Mouse (Mus musculus): ENCODE data around the gene Nog. TPM values are rescaled to one million over a fixed set of nuclear protein-coding genes. Genes with fewer than 3 reads are reported as not detected.

Nog gene
- polyA plus RNA-seq, 1 experiment, result 14.2 TPM

DNA sequence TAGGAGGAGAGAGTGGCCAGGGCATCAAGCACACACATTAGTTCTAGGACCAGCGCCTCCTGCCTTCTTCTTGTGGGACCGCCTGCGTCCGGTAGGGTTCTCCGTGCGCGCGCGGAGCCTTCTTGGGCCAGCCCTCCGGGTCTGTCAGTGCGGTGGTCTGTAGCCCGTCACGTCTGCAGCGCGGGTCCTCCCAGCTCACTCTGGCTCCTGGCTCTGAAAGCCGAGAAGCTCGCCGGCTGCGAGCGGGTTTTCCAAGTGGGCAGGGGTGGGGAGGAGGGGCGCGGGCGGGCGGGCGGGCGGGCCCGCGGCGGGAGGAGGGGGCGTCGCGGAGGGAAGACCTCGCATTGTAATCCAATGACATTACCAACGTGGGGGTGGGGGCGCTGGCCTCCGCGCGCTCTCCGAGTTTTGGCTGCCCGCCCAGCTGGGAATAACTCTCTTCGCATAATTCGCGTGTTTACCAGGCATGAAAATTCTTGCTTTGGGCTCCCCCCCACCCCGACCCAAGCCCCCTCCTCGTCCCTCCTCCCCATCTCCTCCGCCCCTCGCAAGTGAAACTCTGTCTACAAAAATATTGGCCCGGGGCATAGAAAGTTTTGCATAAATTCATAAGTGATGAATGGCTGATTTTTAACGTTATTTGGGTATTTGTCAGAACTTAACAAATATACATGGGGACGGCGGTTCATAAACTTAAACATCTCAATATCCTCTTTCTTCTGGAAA lies 3.7 kb downstream of the Nog start:
- Histone ChIP-seq H3K27me3 (ENCODE audit: control insufficient read depth, insufficient read depth, low read length, poor library complexity, severe bottlenecking) (peaks cover 45% of the 10 kb centered on the region), H3K9ac (ENCODE audit: low read depth, poor library complexity, severe bottlenecking) (peak overlapping the region; percentile 65), H3K9me3 (replicated peaks; ENCODE audit: control insufficient read depth, insufficient read depth, low read length, poor library complexity, severe bottlenecking) (no peaks in the 10 kb centered on the region), H3K4me1 (ENCODE audit: control insufficient read depth, insufficient read depth, low read length) (peaks cover 1% of the 10 kb centered on the region), H3K27ac (ENCODE audit: insufficient read depth, low read length) (no peak overlapping the region), H3K4me3 (ENCODE audit: low read depth, low read length) (peak overlapping the region; percentile 57), H3K36me3 (ENCODE audit: control insufficient read depth, insufficient read depth, low read length, poor library complexity, severe bottlenecking) (no peaks in the 10 kb centered on the region)
- no peak for TF ChIP-seq EP300 (IDR thresholded peaks at IDR 0.05; ENCODE audit: insufficient read depth, low read depth, low read length)
- TF ChIP-seq CTCF (IDR thresholded peaks at IDR 0.05; ENCODE audit: low read depth, low read length), result no peak
- TF ChIP-seq POLR2A (IDR thresholded peaks at IDR 0.05; ENCODE audit: insufficient read depth, low read length), result no peak

DNA sequence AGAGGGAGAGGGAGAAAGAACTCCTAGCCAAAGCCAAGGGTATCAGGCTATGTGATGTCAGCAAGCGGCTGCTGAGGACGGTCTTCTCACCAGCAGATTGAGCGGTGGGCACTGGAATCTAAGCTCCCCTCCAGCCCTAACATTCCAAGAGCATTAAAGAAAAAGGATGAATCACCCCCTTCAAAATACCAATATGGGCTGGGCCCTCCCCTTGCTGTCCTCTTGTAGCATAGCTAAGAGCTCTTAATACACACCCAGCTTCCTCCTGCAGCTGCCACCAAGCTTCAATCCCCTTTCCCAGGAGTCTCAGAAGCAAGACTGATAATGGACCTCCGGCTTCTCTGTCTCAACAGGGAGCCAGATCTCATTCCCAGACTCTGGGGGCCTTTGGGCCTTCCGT lies 4.6 kb downstream of the Nog start:
- Histone ChIP-seq H3K27ac (ENCODE audit: insufficient read depth, low read length) (no peak overlapping the region), H3K9me3 (replicated peaks; ENCODE audit: control insufficient read depth, insufficient read depth, low read length, poor library complexity, severe bottlenecking) (no peaks in the 10 kb centered on the region), H3K27me3 (ENCODE audit: control insufficient read depth, insufficient read depth, low read length, poor library complexity, severe bottlenecking) (peaks cover 41% of the 10 kb centered on the region), H3K9ac (ENCODE audit: low read depth, poor library complexity, severe bottlenecking) (no peak overlapping the region), H3K4me3 (ENCODE audit: low read depth, low read length) (no peak overlapping the region), H3K4me1 (ENCODE audit: control insufficient read depth, insufficient read depth, low read length) (peaks cover 1% of the 10 kb centered on the region), H3K36me3 (ENCODE audit: control insufficient read depth, insufficient read depth, low read length, poor library complexity, severe bottlenecking) (no peaks in the 10 kb centered on the region)
- TF ChIP-seq EP300 (IDR thresholded peaks at IDR 0.05; ENCODE audit: insufficient read depth, low read depth, low read length), result no peak
- no peak for TF ChIP-seq CTCF (IDR thresholded peaks at IDR 0.05; ENCODE audit: low read depth, low read length)
- TF ChIP-seq POLR2A (IDR thresholded peaks at IDR 0.05; ENCODE audit: insufficient read depth, low read length), result no peak

DNA sequence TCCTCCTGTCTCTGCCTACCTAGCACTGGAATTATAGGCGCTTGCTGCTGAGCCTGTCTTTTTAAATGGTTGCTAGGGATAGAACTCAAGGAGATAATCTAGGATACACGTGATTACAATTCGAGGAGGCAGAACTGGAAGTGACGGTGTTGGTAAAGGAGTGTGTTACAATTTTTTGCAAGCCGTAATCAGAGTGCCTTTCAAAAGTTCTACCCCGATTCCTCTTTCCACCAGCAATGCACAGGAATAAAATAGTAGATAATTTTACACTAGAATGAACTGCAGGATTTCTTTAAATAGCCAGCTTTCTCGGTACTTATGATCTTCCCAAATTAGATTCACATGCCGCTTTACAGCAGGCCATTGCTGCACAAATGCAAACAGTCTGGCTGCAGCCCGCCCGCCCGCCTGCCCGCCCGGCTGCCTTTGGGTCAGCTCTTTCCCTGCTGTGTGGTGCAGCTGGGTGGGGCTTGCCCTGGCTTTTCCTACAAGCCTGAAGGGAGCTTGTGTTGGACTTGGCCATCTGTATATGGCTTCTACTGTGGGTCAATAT lies 32.2 kb downstream of the Nog start:
- TF ChIP-seq CTCF (IDR thresholded peaks at IDR 0.05; ENCODE audit: low read depth, low read length) (no peak), EP300 (IDR thresholded peaks at IDR 0.05; ENCODE audit: insufficient read depth, low read depth, low read length) (no peak), POLR2A (IDR thresholded peaks at IDR 0.05; ENCODE audit: insufficient read depth, low read length) (no peak)
- Histone ChIP-seq H3K9ac (ENCODE audit: low read depth, poor library complexity, severe bottlenecking) (no peak overlapping the region), H3K27me3 (ENCODE audit: control insufficient read depth, insufficient read depth, low read length, poor library complexity, severe bottlenecking) (0 out of 2 replicates have a peak, but pooled peaks cover 1% of the 10 kb centered on the region), H3K36me3 (ENCODE audit: control insufficient read depth, insufficient read depth, low read length, poor library complexity, severe bottlenecking) (no peaks in the 10 kb centered on the region), H3K27ac (ENCODE audit: insufficient read depth, low read length) (no peak overlapping the region), H3K4me1 (ENCODE audit: control insufficient read depth, insufficient read depth, low read length) (no peaks in the 10 kb centered on the region), H3K9me3 (replicated peaks; ENCODE audit: control insufficient read depth, insufficient read depth, low read length, poor library complexity, severe bottlenecking) (no peaks in the 10 kb centered on the region), H3K4me3 (ENCODE audit: low read depth, low read length) (no peak overlapping the region)

DNA sequence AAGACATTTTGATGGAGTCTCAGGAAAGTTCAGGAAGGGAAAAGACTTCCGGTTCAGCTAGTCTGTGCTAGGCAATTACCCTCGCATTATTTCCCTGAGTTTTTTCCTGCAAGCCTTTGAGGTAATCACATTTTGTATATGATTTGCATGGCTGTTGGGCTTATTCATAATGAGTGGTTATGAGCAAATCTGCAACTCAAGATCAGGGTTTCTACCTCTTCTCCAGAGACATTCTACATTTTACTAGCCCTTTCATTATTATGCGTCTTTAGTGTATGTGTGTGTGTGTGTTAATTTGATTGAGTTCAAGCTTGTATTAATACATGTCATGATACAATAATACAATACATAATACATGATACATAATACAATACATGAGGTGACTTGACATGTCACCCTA lies 34.6 kb downstream of the Nog start:
- no peak overlapping the region for H3K9ac ChIP-seq (ENCODE audit: low read depth, poor library complexity, severe bottlenecking)
- 0 out of 2 replicates have a peak, but pooled peaks cover 1% of the 10 kb centered on the region for H3K27me3 ChIP-seq (ENCODE audit: control insufficient read depth, insufficient read depth, low read length, poor library complexity, severe bottlenecking)
- TF ChIP-seq POLR2A (IDR thresholded peaks at IDR 0.05; ENCODE audit: insufficient read depth, low read length) (no peak), EP300 (IDR thresholded peaks at IDR 0.05; ENCODE audit: insufficient read depth, low read depth, low read length) (no peak), CTCF (IDR thresholded peaks at IDR 0.05; ENCODE audit: low read depth, low read length) (no peak)
- no peaks in the 10 kb centered on the region for H3K9me3 ChIP-seq (replicated peaks; ENCODE audit: control insufficient read depth, insufficient read depth, low read length, poor library complexity, severe bottlenecking)
- no peaks in the 10 kb centered on the region for H3K36me3 ChIP-seq (ENCODE audit: control insufficient read depth, insufficient read depth, low read length, poor library complexity, severe bottlenecking)
- no peak overlapping the region for H3K27ac ChIP-seq (ENCODE audit: insufficient read depth, low read length)
- no peaks in the 10 kb centered on the region for H3K4me1 ChIP-seq (ENCODE audit: control insufficient read depth, insufficient read depth, low read length)
- no peak overlapping the region for H3K4me3 ChIP-seq (ENCODE audit: low read depth, low read length)

DNA sequence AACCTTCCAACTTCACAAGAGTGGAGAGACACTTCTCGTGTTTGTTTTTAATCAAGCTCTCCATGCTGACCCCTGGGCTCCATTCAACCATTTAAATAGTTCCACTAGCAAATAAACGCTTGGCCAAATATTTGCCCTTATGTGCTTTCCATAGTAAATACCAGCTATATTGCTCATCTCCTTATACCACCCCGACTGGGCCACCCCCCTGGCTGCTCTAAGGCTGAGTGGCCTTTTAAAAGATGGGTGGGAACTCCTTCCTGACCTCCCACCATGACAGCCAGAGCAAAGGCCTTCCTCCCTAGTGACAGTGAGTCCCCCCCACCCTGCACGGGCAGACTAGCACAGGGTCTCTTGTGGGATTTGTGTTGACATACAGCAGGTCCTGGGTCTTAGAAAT lies 37.1 kb downstream of the Nog start:
- Histone ChIP-seq H3K4me3 (ENCODE audit: low read depth, low read length) (no peak overlapping the region), H3K27me3 (ENCODE audit: control insufficient read depth, insufficient read depth, low read length, poor library complexity, severe bottlenecking) (0 out of 2 replicates have a peak, but pooled peaks cover 1% of the 10 kb centered on the region), H3K27ac (ENCODE audit: insufficient read depth, low read length) (no peak overlapping the region), H3K9ac (ENCODE audit: low read depth, poor library complexity, severe bottlenecking) (no peak overlapping the region), H3K9me3 (replicated peaks; ENCODE audit: control insufficient read depth, insufficient read depth, low read length, poor library complexity, severe bottlenecking) (no peaks in the 10 kb centered on the region), H3K4me1 (ENCODE audit: control insufficient read depth, insufficient read depth, low read length) (no peaks in the 10 kb centered on the region), H3K36me3 (ENCODE audit: control insufficient read depth, insufficient read depth, low read length, poor library complexity, severe bottlenecking) (no peaks in the 10 kb centered on the region)
- TF ChIP-seq EP300 (IDR thresholded peaks at IDR 0.05; ENCODE audit: insufficient read depth, low read depth, low read length), result no peak
- no peak for TF ChIP-seq POLR2A (IDR thresholded peaks at IDR 0.05; ENCODE audit: insufficient read depth, low read length)
- TF ChIP-seq CTCF (IDR thresholded peaks at IDR 0.05; ENCODE audit: low read depth, low read length), result no peak

DNA sequence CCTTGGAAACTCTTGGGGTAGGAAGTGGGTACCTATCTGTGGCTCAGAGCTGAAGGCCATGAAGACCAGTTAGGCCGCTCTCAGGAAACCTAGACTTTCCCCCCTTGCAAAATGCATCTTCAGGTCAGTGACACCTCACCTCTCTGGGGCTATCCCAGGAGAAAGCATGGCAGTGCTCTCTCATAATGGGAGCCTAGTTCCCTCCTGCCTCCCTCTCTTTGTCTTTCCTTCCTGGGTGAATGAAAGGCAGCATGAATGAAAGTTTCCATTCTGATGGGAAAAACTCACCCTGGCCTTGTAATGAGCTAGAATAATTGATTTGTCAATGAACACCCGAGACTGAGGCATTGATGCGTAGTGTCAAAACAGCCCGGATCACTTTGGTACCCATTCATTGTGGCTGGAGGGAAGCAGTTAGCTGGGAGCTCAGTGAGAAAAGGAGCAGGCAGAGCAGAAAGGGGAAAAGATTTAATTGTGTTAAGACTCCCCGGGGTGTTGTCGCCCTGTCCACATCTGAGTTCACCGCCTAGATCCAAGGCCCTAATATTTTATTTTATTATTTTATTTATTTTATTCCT lies 42.7 kb downstream of the Nog start:
- H3K9ac ChIP-seq (ENCODE audit: low read depth, poor library complexity, severe bottlenecking), result no peak overlapping the region
- no peaks in the 10 kb centered on the region for H3K36me3 ChIP-seq (ENCODE audit: control insufficient read depth, insufficient read depth, low read length, poor library complexity, severe bottlenecking)
- no peaks in the 10 kb centered on the region for H3K4me1 ChIP-seq (ENCODE audit: control insufficient read depth, insufficient read depth, low read length)
- no peak for TF ChIP-seq EP300 (IDR thresholded peaks at IDR 0.05; ENCODE audit: insufficient read depth, low read depth, low read length)
- no peak for TF ChIP-seq POLR2A (IDR thresholded peaks at IDR 0.05; ENCODE audit: insufficient read depth, low read length)
- no peak for TF ChIP-seq CTCF (IDR thresholded peaks at IDR 0.05; ENCODE audit: low read depth, low read length)
- H3K9me3 ChIP-seq (replicated peaks; ENCODE audit: control insufficient read depth, insufficient read depth, low read length, poor library complexity, severe bottlenecking), result no peaks in the 10 kb centered on the region
- no peak overlapping the region for H3K4me3 ChIP-seq (ENCODE audit: low read depth, low read length)
- no peaks in the 10 kb centered on the region for H3K27me3 ChIP-seq (ENCODE audit: control insufficient read depth, insufficient read depth, low read length, poor library complexity, severe bottlenecking)
- H3K27ac ChIP-seq (ENCODE audit: insufficient read depth, low read length), result no peak overlapping the region
